Mouse (Mus musculus): Measurements from ENCODE around the gene Plek2.

DNA sequence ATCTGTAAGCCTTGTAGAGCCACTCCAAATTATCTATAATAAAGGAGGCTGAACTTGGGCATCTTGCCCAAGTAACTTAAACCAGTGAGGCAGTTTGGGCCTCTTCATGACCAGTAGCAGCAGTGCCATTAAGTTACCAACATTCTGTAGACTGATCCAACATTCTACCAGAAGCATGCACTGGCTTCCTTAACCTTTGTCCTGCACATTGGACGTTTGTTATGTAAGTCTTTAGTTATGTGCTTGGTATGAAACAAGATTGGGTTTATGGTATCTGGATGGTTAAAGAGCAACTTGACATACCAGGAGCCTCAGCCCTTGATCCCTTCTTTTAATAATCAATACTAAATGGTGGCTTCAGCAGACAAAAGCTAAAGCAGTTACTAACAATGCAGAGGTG is 16.7 kb downstream of the Plek2 start:
- TF ChIP-seq CTCF (IDR thresholded peaks at IDR 0.05; ENCODE audit: low read depth) (no peak), EP300 (optimal IDR thresholded peaks at IDR 0.05) (no peak)
